Mouse (Mus musculus) MEL (cell line): ENCODE measurements around the gene Cul5. TPM values are rescaled to one million over a fixed set of nuclear protein-coding genes. Genes with fewer than 3 reads are reported as not detected.

Source experiments
- DNase-seq: peaks from one replicate; pipeline ENCODE4 v3.0.0; 2011; ENCODE audit warnings: low read depth, low spot score
- H3K27ac ChIP-seq: 2 replicates; pipeline ENCODE4 v1.5.1; 2012; ENCODE audit warnings: low read depth, mild to moderate bottlenecking, control low read depth, low read length, moderate library complexity; ENCODE audit not compliant: control insufficient read depth
- H3K27me3 ChIP-seq, 2 experiments: fragments of 150-350 bp in 1 of 2; sonication (generic) in 1 of 2; 2 replicates each; pipeline ENCODE4 v1.6.1; 2012; ENCODE audit warnings: low read length in 2 of 2, mild to moderate bottlenecking in 2 of 2, improper control_type of control experiment in 1 of 2, moderate library complexity in 1 of 2; ENCODE audit not compliant: insufficient read depth in 2 of 2, control insufficient read depth in 1 of 2
- H3K36me3 ChIP-seq, 2 experiments: 2 replicates each; pipeline ENCODE4 v1.6.1; 2012 to 2014; ENCODE audit warnings: low read length in 2 of 2, improper control_type of control experiment in 1 of 2, inconsistent platforms in 1 of 2, mild to moderate bottlenecking in 1 of 2; ENCODE audit not compliant: insufficient read depth in 2 of 2, control insufficient read depth in 1 of 2
- H3K4me1 ChIP-seq, 2 experiments: fragments of 150-350 bp in 1 of 2; sonication (generic) in 1 of 2; 2 replicates each; pipeline ENCODE4 v1.6.1; 2012; ENCODE audit warnings: low read length in 2 of 2, improper control_type of control experiment in 1 of 2, mild to moderate bottlenecking in 1 of 2; ENCODE audit not compliant: insufficient read depth in 2 of 2, control insufficient read depth in 1 of 2
- H3K4me3 ChIP-seq, 2 experiments: fragments of 150-350 bp in 1 of 2; sonication (generic) in 1 of 2; 2 replicates each; pipeline ENCODE4 v1.5.1; 2012; ENCODE audit warnings: low read depth in 2 of 2, low read length in 2 of 2, mild to moderate bottlenecking in 2 of 2, moderate library complexity in 2 of 2, control low read depth in 1 of 2, improper control_type of control experiment in 1 of 2; ENCODE audit not compliant: control insufficient read depth in 1 of 2, insufficient read depth in 1 of 2
- H3K79me2 ChIP-seq: 2 replicates; pipeline ENCODE4 v1.6.1; 2012; ENCODE audit warnings: mild to moderate bottlenecking, low read length, moderate library complexity; ENCODE audit not compliant: control insufficient read depth, poor library complexity, insufficient read depth
- H3K9ac ChIP-seq: 2 replicates; pipeline ENCODE4 v1.6.1; 2012; ENCODE audit warnings: low read depth, mild to moderate bottlenecking, control low read depth, low read length, moderate library complexity; ENCODE audit not compliant: control insufficient read depth, poor library complexity, severe bottlenecking
- H3K9me3 ChIP-seq: fragments of 150-350 bp; sonication (generic); replicated peaks from 2 replicates; pipeline ENCODE4 v1.6.1; 2012; ENCODE audit warnings: mild to moderate bottlenecking, low read length, improper control_type of control experiment, moderate library complexity; ENCODE audit not compliant: insufficient read depth
- CHD2 ChIP-seq: IDR thresholded peaks from 2 replicates; pipeline ENCODE4 v1.6.1; 2011; ENCODE audit warnings: low read length, improper control_type of control experiment
- E2F4 ChIP-seq: IDR thresholded peaks from 2 replicates; pipeline ENCODE4 v1.6.1; 2011; ENCODE audit warnings: low read depth, low read length, improper control_type of control experiment, borderline replicate concordance
- EP300 ChIP-seq, 2 experiments: IDR thresholded peaks; 2 replicates each; pipeline ENCODE4 v1.6.1; 2011; ENCODE audit warnings: improper control_type of control experiment in 2 of 2, low read length in 2 of 2, low read depth in 1 of 2, mild to moderate bottlenecking in 1 of 2
- GATA1 ChIP-seq: IDR thresholded peaks from 2 replicates; pipeline ENCODE4 v1.6.1; 2011; ENCODE audit warnings: low read depth, low read length, improper control_type of control experiment
- HCFC1 ChIP-seq: IDR thresholded peaks from 2 replicates; pipeline ENCODE4 v1.6.1; 2012; ENCODE audit warnings: low read depth, mild to moderate bottlenecking, inconsistent platforms, low read length, improper control_type of control experiment, moderate library complexity
- JUND ChIP-seq: IDR thresholded peaks from 2 replicates; pipeline ENCODE4 v1.6.1; 2011; ENCODE audit warnings: low read depth, mild to moderate bottlenecking, improper control_type of control experiment, low read length
- KAT2A ChIP-seq: conservative IDR thresholded peaks from 2 replicates; pipeline ENCODE4 v1.6.1; 2012; ENCODE audit warnings: low read depth, low read length, improper control_type of control experiment, inconsistent platforms
- MAFK ChIP-seq: IDR thresholded peaks from 2 replicates; pipeline ENCODE4 v1.6.1; 2011; ENCODE audit warnings: low read depth, mild to moderate bottlenecking, low read length, improper control_type of control experiment, borderline replicate concordance
- MAX ChIP-seq: IDR thresholded peaks from 2 replicates; pipeline ENCODE4 v1.6.1; 2011; ENCODE audit warnings: low read length, improper control_type of control experiment
- MEF2A ChIP-seq: IDR thresholded peaks from 2 replicates; pipeline ENCODE4 v1.6.1; 2014; ENCODE audit warnings: low read depth, mild to moderate bottlenecking, inconsistent platforms, low read length, improper control_type of control experiment; ENCODE audit not compliant: poor library complexity, insufficient replicate concordance, severe bottlenecking; ENCODE audit errors: extremely low read depth
- MYB ChIP-seq: IDR thresholded peaks from 2 replicates; pipeline ENCODE4 v1.6.1; 2011; ENCODE audit warnings: mild to moderate bottlenecking, low read depth, low read length, improper control_type of control experiment
- NRF1 ChIP-seq: IDR thresholded peaks from 2 replicates; pipeline ENCODE4 v1.6.1; 2014; ENCODE audit warnings: low read depth, mild to moderate bottlenecking, inconsistent platforms, low read length, improper control_type of control experiment, moderate library complexity; ENCODE audit not compliant: poor library complexity, insufficient read depth, severe bottlenecking
- POLR2A ChIP-seq, 2 experiments: IDR thresholded peaks; 2 replicates each; pipeline ENCODE4 v1.6.1; 2011 to 2012; ENCODE audit warnings: low read length in 2 of 2, mild to moderate bottlenecking in 2 of 2, control low read depth in 1 of 2, improper control_type of control experiment in 1 of 2, low read depth in 1 of 2, moderate library complexity in 1 of 2; ENCODE audit not compliant: control insufficient read depth in 1 of 2, insufficient read depth in 1 of 2, poor library complexity in 1 of 2
- POLR2AphosphoS2 ChIP-seq: IDR thresholded peaks from 2 replicates; pipeline ENCODE4 v1.6.1; 2011; ENCODE audit warnings: low read length, improper control_type of control experiment
- RAD21 ChIP-seq: IDR thresholded peaks from 2 replicates; pipeline ENCODE4 v1.6.1; 2011; ENCODE audit warnings: mild to moderate bottlenecking, low read depth, low read length, improper control_type of control experiment
- SIN3A ChIP-seq: IDR thresholded peaks from 2 replicates; pipeline ENCODE4 v1.6.1; 2012; ENCODE audit warnings: low read length, improper control_type of control experiment, inconsistent platforms
- TCF12 ChIP-seq: IDR thresholded peaks from 2 replicates; pipeline ENCODE4 v1.6.1; 2014; ENCODE audit warnings: low read depth, mild to moderate bottlenecking, inconsistent platforms, low read length, improper control_type of control experiment, moderate library complexity
- USF2 ChIP-seq, 2 experiments: IDR thresholded peaks; 2 replicates each; pipeline ENCODE4 v1.6.1; 2011 to 2012; ENCODE audit warnings: improper control_type of control experiment in 2 of 2, low read length in 2 of 2, borderline replicate concordance in 1 of 2, inconsistent platforms in 1 of 2, low read depth in 1 of 2, mild to moderate bottlenecking in 1 of 2; ENCODE audit not compliant: insufficient read depth in 1 of 2
- ZNF384 ChIP-seq: IDR thresholded peaks from 2 replicates; pipeline ENCODE4 v1.6.1; 2012; ENCODE audit warnings: low read depth, mild to moderate bottlenecking, inconsistent platforms, low read length, improper control_type of control experiment
- polyA plus RNA-seq, 2 experiments: library from polyadenylated mRNA; stranded (reverse) in 1 of 2; unstranded in 1 of 2; fragments of >175 nt in 1 of 2; fragments of >200 nt in 1 of 2; gene quantifications; 2 replicates each; pipeline versions ENCODE4 v1.2.1 to v1.2.4; 2012; ENCODE audit warnings: low replicate concordance in 2 of 2, low read depth in 1 of 2; ENCODE audit not compliant: insufficient read length in 2 of 2, insufficient read depth in 1 of 2, missing spikeins in 1 of 2
- total RNA-seq: library from RNA; depleted of rRNA; stranded (reverse); fragments of 300-350 nt; gene quantifications from 2 replicates; pipeline ENCODE4 v1.2.3, GENCODE M21; 2012

The Cul5 gene
- total and polyA plus RNA-seq, 3 experiments = 24.5 to 32.0 (median 30.7) TPM

DNA sequence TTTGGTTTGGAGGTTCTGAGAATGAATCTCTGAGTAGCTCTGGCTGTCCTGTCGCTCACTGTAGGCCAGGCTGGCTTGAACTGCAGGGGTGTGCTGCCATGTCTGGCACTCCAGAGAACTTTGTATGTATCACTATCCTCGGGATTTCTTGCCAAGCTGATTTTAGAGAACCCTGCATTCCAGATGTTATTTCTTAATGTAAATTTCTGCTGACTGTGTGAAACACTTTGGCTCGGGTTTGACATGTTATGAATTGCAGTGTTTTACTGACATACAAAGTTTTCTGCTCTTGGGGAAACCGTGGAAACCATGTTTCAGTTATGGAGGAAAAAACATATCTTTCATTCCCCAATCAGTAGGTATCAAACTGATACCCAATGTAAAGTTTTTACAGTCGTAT is 94.1 kb downstream of the Cul5 start:
- peaks cover 0 to 4% of the 10 kb centered on the region in 2 experiments; a peak in 2 of 4 replicates for H3K4me1 ChIP-seq
- H3K4me3 ChIP-seq = no peak overlapping the region
- TF ChIP-seq KAT2A = no peak
- no peak for TF ChIP-seq NRF1
- no peak for TF ChIP-seq POLR2A (IDR thresholded peaks at IDR 0.05; ENCODE audit: control insufficient read depth in 1 of 2, insufficient read depth in 1 of 2, low read depth in 1 of 2, low read length in 2 of 2, poor library complexity in 1 of 2)
- no peak for TF ChIP-seq POLR2AphosphoS2
- no peak for TF ChIP-seq HCFC1
- no peak for TF ChIP-seq MEF2A
- TF ChIP-seq MYB = no peak
- no peak for TF ChIP-seq MAFK
- TF ChIP-seq RAD21 = no peak
- no peak for TF ChIP-seq USF2 (IDR thresholded peaks at IDR 0.05; ENCODE audit: borderline replicate concordance in 1 of 2, insufficient read depth in 1 of 2, low read depth in 1 of 2, low read length in 2 of 2)
- TF ChIP-seq MAX = no peak
- no peak for TF ChIP-seq SIN3A
- no peak for TF ChIP-seq ZNF384
- no peak for TF ChIP-seq CHD2
- TF ChIP-seq E2F4 = no peak
- TF ChIP-seq JUND = no peak
- no peak overlapping the region for H3K27ac ChIP-seq
- H3K9me3 ChIP-seq = no peaks in the 10 kb centered on the region
- DNase-seq = no peak
- no peaks in the 10 kb centered on the region for H3K27me3 ChIP-seq
- H3K79me2 ChIP-seq = no peaks in the 10 kb centered on the region
- H3K9ac ChIP-seq = no peak overlapping the region
- H3K36me3 ChIP-seq = peaks cover 12 to 32% of the 10 kb centered on the region in 2 experiments

DNA sequence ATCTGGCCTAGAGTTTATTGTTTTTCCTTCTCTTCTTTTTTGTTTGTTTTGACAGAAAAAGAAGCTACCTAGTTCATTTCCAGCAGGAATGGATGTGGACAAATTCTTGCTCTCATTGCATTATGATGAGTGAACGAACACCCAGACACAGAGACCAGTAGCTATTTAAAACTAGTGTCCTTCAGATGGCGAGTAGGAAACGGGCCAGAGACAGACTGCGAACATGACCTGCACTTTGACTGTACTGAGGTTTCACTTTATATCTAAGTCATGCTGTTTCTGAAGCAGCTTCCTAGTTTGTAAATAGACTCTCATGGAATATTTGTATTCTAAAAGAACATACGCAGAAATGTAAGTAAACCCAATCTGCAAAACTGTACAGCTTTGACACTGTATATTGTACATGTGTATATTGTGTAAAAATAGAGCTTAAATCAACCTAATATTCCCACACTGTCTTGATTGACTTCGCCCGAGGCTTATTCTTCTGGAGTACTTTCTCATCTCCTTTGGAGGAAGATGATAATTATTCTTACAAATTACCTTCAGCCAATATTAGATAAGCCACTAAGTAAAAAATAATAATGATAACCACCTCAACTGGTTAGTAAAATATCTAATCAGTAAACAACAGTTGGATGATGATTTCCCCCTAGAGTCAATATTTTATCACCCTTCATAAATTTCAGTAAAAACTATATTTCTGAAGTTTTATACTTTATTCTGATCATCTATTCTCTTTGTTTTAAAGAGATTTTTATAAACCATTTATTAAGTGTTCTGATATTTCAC is 97.1 kb downstream of the Cul5 start:
- Histone ChIP-seq H3K4me3 (no peak overlapping the region), H3K27me3 (no peaks in the 10 kb centered on the region), H3K9ac (no peak overlapping the region), H3K36me3 (peaks cover 12 to 50% of the 10 kb centered on the region in 2 experiments), H3K4me1 (peaks cover 0 to 4% of the 10 kb centered on the region in 2 experiments; a peak in 2 of 4 replicates), H3K79me2 (no peaks in the 10 kb centered on the region), H3K9me3 (no peaks in the 10 kb centered on the region), H3K27ac (no peak overlapping the region)
- peak; percentile 38; the same call in 1 of the 2 replicates for TF ChIP-seq GATA1
- peak; percentile 58; the same call in 1 of the 2 replicates for TF ChIP-seq TCF12
- no peak for TF ChIP-seq MAX
- no peak for TF ChIP-seq SIN3A
- TF ChIP-seq HCFC1 = no peak
- TF ChIP-seq EP300 (IDR thresholded peaks at IDR 0.05; ENCODE audit: low read depth in 1 of 2, low read length in 2 of 2) = peak; percentile 49 to 57; a peak in 3 of 4 replicates
- no peak for DNase-seq
